Mouse (Mus musculus) olfactory bulb, adult 2 months (tissue): ENCODE measurements around the gene Fgf9. TPM values are rescaled to one million over a fixed set of nuclear protein-coding genes. Genes with fewer than 3 reads are reported as not detected.

Experiments used
- H3K27ac ChIP-seq: fragments of 200-500 bp; 2 replicates; pipeline ENCODE4 v1.5.1; 2012; ENCODE audit warnings: low read depth, low read length; ENCODE audit not compliant: insufficient read depth
- H3K4me1 ChIP-seq: fragments of 200-500 bp; 2 replicates; pipeline ENCODE4 v1.6.1; 2012; ENCODE audit warnings: low read length; ENCODE audit not compliant: control insufficient read depth, insufficient read depth
- H3K4me3 ChIP-seq: fragments of 200-500 bp; 2 replicates; pipeline ENCODE4 v1.5.1; 2012; ENCODE audit warnings: mild to moderate bottlenecking, low read depth, low read length, moderate library complexity; ENCODE audit not compliant: insufficient read depth
- CTCF ChIP-seq: fragments of 200-500 bp; IDR thresholded peaks from 2 replicates; pipeline ENCODE4 v1.5.1; 2012; ENCODE audit warnings: low read depth, mild to moderate bottlenecking, low read length, moderate library complexity; ENCODE audit not compliant: insufficient read depth
- POLR2A ChIP-seq: fragments of 200-500 bp; IDR thresholded peaks from 2 replicates; pipeline ENCODE4 v1.6.1; 2012; ENCODE audit warnings: mild to moderate bottlenecking, low read depth, low read length, moderate library complexity; ENCODE audit not compliant: insufficient read depth
- WGBS: fragments of 180-500 bp; shearing (Covaris S2); methylation state at CpG from one replicate; pipeline ENCODE4 v1.1.7; 2018; 5-methylcytosine and 5-hydroxymethylcytosine counted together
- polyA plus RNA-seq: library from polyadenylated mRNA; stranded (reverse); fragments of >200 nt; gene quantifications from 2 replicates; pipeline ENCODE4 v1.2.4, GENCODE M21; 2012; ENCODE audit warnings: low replicate concordance; ENCODE audit not compliant: missing spikeins, insufficient read depth, insufficient read length

Fgf9 gene
- polyA plus RNA-seq, 1 experiment: not detected

GRCm38 (mm10) chr14:58081955-58082354 is 11.6 kb downstream of the Fgf9 start:
- Histone ChIP-seq H3K4me1 (peaks cover 15% of the 10 kb centered on the region), H3K4me3 (no peak overlapping the region), H3K27ac (no peak overlapping the region)
- TF ChIP-seq CTCF: no peak
- TF ChIP-seq POLR2A: no peak
- 44% methylated on average over 1 of the region's 1 CpGs for WGBS

GRCm38 (mm10) chr14:58084240-58084639 is 13.9 kb downstream of the Fgf9 start:
- peaks cover 20% of the 10 kb centered on the region for H3K4me1 ChIP-seq
- WGBS: 99% methylated on average over 3 of the region's 3 CpGs
- no peak overlapping the region for H3K27ac ChIP-seq
- no peak overlapping the region for H3K4me3 ChIP-seq
- TF ChIP-seq POLR2A (no peak), CTCF (no peak)

- H3K27ac ChIP-seq: no peak overlapping the region
- H3K4me3 ChIP-seq: no peak overlapping the region
- peaks cover 22% of the 10 kb centered on the region for H3K4me1 ChIP-seq
- no peak for TF ChIP-seq POLR2A
- WGBS: 46% methylated on average over 4 of the region's 4 CpGs
These were observed 17.0 kb downstream of the Fgf9 start for GRCm38 (mm10) chr14:58087326-58087725.

GRCm38 (mm10) chr14:58089486-58089885 is 19.1 kb downstream of the Fgf9 start:
- no peak for TF ChIP-seq CTCF
- no peak for TF ChIP-seq POLR2A
- WGBS: 69% methylated on average over 5 of the region's 5 CpGs
- no peak overlapping the region for H3K27ac ChIP-seq
- H3K4me1 ChIP-seq: peaks cover 17% of the 10 kb centered on the region
- no peak overlapping the region for H3K4me3 ChIP-seq

- H3K27ac ChIP-seq: no peak overlapping the region
- 82% methylated on average over 10 of the region's 10 CpGs for WGBS
- TF ChIP-seq CTCF (no peak), POLR2A (no peak)
- H3K4me1 ChIP-seq: peaks cover 19% of the 10 kb centered on the region
- H3K4me3 ChIP-seq: no peak overlapping the region
These were observed 21.0 kb downstream of the Fgf9 start for GRCm38 (mm10) chr14:58091321-58091720.

GRCm38 (mm10) chr14:58099599-58099998 is 29.3 kb downstream of the Fgf9 start:
- WGBS: 76% methylated on average over 8 of the region's 8 CpGs
- H3K4me1 ChIP-seq: peaks cover 15% of the 10 kb centered on the region; the same call in 1 of the 2 replicates
- no peak overlapping the region for H3K4me3 ChIP-seq
- H3K27ac ChIP-seq: no peak overlapping the region
- TF ChIP-seq POLR2A: no peak
- TF ChIP-seq CTCF: no peak

GRCm38 (mm10) chr14:58101298-58101697 is 31.0 kb downstream of the Fgf9 start:
- H3K27ac ChIP-seq: no peak overlapping the region
- TF ChIP-seq CTCF (no peak), POLR2A (no peak)
- no peak overlapping the region for H3K4me3 ChIP-seq
- H3K4me1 ChIP-seq: peaks cover 10% of the 10 kb centered on the region
- whole genome bisulfite sequencing: 20% methylated on average over 6 of the region's 6 CpGs

GRCm38 (mm10) chr14:58104266-58104665 is 33.9 kb downstream of the Fgf9 start:
- 75% methylated on average over 8 of the region's 8 CpGs for WGBS
- no peak overlapping the region for H3K4me3 ChIP-seq
- TF ChIP-seq CTCF (no peak), POLR2A (no peak)
- no peak overlapping the region for H3K27ac ChIP-seq
- H3K4me1 ChIP-seq: peaks cover 8% of the 10 kb centered on the region

GRCm38 (mm10) chr14:58105596-58105995 is 35.2 kb downstream of the Fgf9 start:
- Histone ChIP-seq H3K4me1 (peaks cover 8% of the 10 kb centered on the region), H3K4me3 (no peak overlapping the region), H3K27ac (0 out of 2 replicates have a peak overlapping the region, but pooled peaks have one; percentile 28)
- TF ChIP-seq CTCF (no peak), POLR2A (no peak)
- 89% methylated on average over 5 of the region's 5 CpGs for WGBS

GRCm38 (mm10) chr14:58109601-58110000 is 39.3 kb downstream of the Fgf9 start:
- 69% methylated on average over 9 of the region's 9 CpGs for WGBS
- peaks cover 10% of the 10 kb centered on the region for H3K4me1 ChIP-seq
- no peak overlapping the region for H3K27ac ChIP-seq
- H3K4me3 ChIP-seq: no peak overlapping the region
- no peak for TF ChIP-seq POLR2A
- TF ChIP-seq CTCF: no peak
